Mouse (Mus musculus) hindbrain, embryonic 12.5 days (tissue): ENCODE measurements around the gene Zbtb8a. TPM values are rescaled to one million over a fixed set of nuclear protein-coding genes. Genes with fewer than 3 reads are reported as not detected.
"Not testable (repeated sequence)": the region's sequence is repeated elsewhere in the genome, so short reads cannot be mapped to it uniquely, and the experiment has no call there.

Source experiments
- ATAC-seq: fragments of 200-750 bp; cut with Nextera tagmentation; 2 replicates; pipeline ENCODE4 v1.8.0; 2017; ENCODE audit warnings: moderate TSS enrichment; ENCODE audit not compliant: low FRiP score
- H3K27ac ChIP-seq: fragments of 300-500 bp; sonication (generic); 2 replicates; pipeline ENCODE4 v1.5.1; 2016; ENCODE audit warnings: mild to moderate bottlenecking
- H3K27me3 ChIP-seq: fragments of 300-500 bp; sonication (generic); 2 replicates; pipeline ENCODE4 v1.6.1; 2016; ENCODE audit warnings: mild to moderate bottlenecking
- H3K36me3 ChIP-seq: fragments of 300-500 bp; sonication (generic); 2 replicates; pipeline ENCODE4 v1.6.1; 2016; ENCODE audit warnings: mild to moderate bottlenecking
- H3K4me1 ChIP-seq: fragments of 300-500 bp; sonication (generic); 2 replicates; pipeline ENCODE4 v1.6.1; 2016
- H3K4me2 ChIP-seq: fragments of 300-500 bp; sonication (generic); replicated peaks from 2 replicates; pipeline ENCODE4 v1.6.1; 2016; ENCODE audit warnings: mild to moderate bottlenecking
- H3K4me3 ChIP-seq: fragments of 300-500 bp; sonication (generic); 2 replicates; pipeline ENCODE4 v1.5.1; 2016; ENCODE audit warnings: mild to moderate bottlenecking
- H3K9ac ChIP-seq: fragments of 300-500 bp; sonication (generic); 2 replicates; pipeline ENCODE4 v1.6.1; 2016; ENCODE audit warnings: mild to moderate bottlenecking, moderate library complexity
- H3K9me3 ChIP-seq: fragments of 300-500 bp; sonication (generic); replicated peaks from 2 replicates; pipeline ENCODE4 v1.6.1; 2016; ENCODE audit warnings: mild to moderate bottlenecking
- WGBS: fragments of 180-500 bp; shearing (Covaris S2); methylation state at CpG from one replicate; pipeline ENCODE4 v1.1.7; 2016; 5-methylcytosine and 5-hydroxymethylcytosine counted together
- polyA plus RNA-seq: library from polyadenylated mRNA; unstranded; fragments of >200 nt; fragmentation: Nextera tagmentation; extraction: Ambion mirVana; gene quantifications from 2 replicates; pipeline ENCODE4 v1.2.1, GENCODE M21; 2016

Gene Zbtb8a
- polyA plus RNA-seq, 1 experiment from 2014 or later = 17.7 TPM

- H3K9ac ChIP-seq = no peak overlapping the region
- H3K4me2 ChIP-seq = no peak overlapping the region
- no peak for ATAC-seq
- H3K36me3 ChIP-seq = no peaks in the 10 kb centered on the region
- H3K4me1 ChIP-seq = peaks cover 9% of the 10 kb centered on the region
- H3K27me3 ChIP-seq = peaks cover 9% of the 10 kb centered on the region
- H3K27ac ChIP-seq = no peak overlapping the region
- no peaks in the 10 kb centered on the region for H3K9me3 ChIP-seq
- WGBS = 45% methylated on average over 11 of the region's 11 CpGs
- H3K4me3 ChIP-seq = no peak overlapping the region
Observed at GRCm38 (mm10) chr4:129374219-129374755, 3.6 kb downstream of the Zbtb8a start.

GRCm38 (mm10) chr4:129373202-129373976, 4.5 kb downstream of the Zbtb8a start:
- H3K4me3 ChIP-seq = no peak overlapping the region
- ATAC-seq = no peak
- peaks cover 9% of the 10 kb centered on the region for H3K4me1 ChIP-seq
- peaks cover 2% of the 10 kb centered on the region; the same call in 1 of the 2 replicates for H3K27me3 ChIP-seq
- H3K27ac ChIP-seq = no peak overlapping the region
- no peak overlapping the region for H3K4me2 ChIP-seq
- H3K36me3 ChIP-seq = no peaks in the 10 kb centered on the region
- H3K9ac ChIP-seq = no peak overlapping the region
- no peaks in the 10 kb centered on the region for H3K9me3 ChIP-seq
- 50% methylated on average over 8 of the region's 8 CpGs for WGBS

- Histone ChIP-seq H3K4me1 (peaks cover 9% of the 10 kb centered on the region), H3K9ac (no peak overlapping the region), H3K9me3 (no peaks in the 10 kb centered on the region), H3K27ac (no peak overlapping the region), H3K4me2 (no peak overlapping the region), H3K36me3 (peaks cover 9% of the 10 kb centered on the region; the same call in 1 of the 2 replicates), H3K4me3 (no peak overlapping the region), H3K27me3 (peaks cover 2% of the 10 kb centered on the region; the same call in 1 of the 2 replicates)
- 89% methylated on average over 3 of the region's 3 CpGs for WGBS
- no peak for ATAC-seq
Observed at GRCm38 (mm10) chr4:129371391-129371790, 6.5 kb downstream of the Zbtb8a start.

- WGBS = 93% methylated on average over 5 of the region's 5 CpGs
Observed at GRCm38 (mm10) chr4:129365224-129365623, 12.7 kb downstream of the Zbtb8a start.

GRCm38 (mm10) chr4:129364379-129364778, 13.5 kb downstream of the Zbtb8a start:
- H3K4me1 ChIP-seq = no peaks in the 10 kb centered on the region
- no peak overlapping the region for H3K4me3 ChIP-seq
- H3K9me3 ChIP-seq = no peaks in the 10 kb centered on the region
- no peak overlapping the region for H3K4me2 ChIP-seq
- 89% methylated on average over 3 of the region's 3 CpGs for WGBS
- H3K27ac ChIP-seq = no peak overlapping the region
- no peak overlapping the region for H3K9ac ChIP-seq
- H3K27me3 ChIP-seq = no peaks in the 10 kb centered on the region
- ATAC-seq = no peak
- peaks cover 21% of the 10 kb centered on the region for H3K36me3 ChIP-seq

More at GRCm38 (mm10) chr4:129365224-129365623, 12.7 kb downstream of the Zbtb8a start:
- no peak overlapping the region for H3K27ac ChIP-seq
- H3K4me2 ChIP-seq = no peak overlapping the region
- H3K9ac ChIP-seq = no peak overlapping the region
- H3K4me3 ChIP-seq = no peak overlapping the region
- ATAC-seq = no peak
- no peaks in the 10 kb centered on the region for H3K27me3 ChIP-seq
- H3K9me3 ChIP-seq = no peaks in the 10 kb centered on the region
- peaks cover 12% of the 10 kb centered on the region for H3K36me3 ChIP-seq
- no peaks in the 10 kb centered on the region for H3K4me1 ChIP-seq

GRCm38 (mm10) chr4:129363463-129363862, 14.5 kb downstream of the Zbtb8a start:
- H3K27ac ChIP-seq = no peak overlapping the region
- peaks cover 21% of the 10 kb centered on the region for H3K36me3 ChIP-seq
- H3K9ac ChIP-seq = no peak overlapping the region
- H3K9me3 ChIP-seq = no peaks in the 10 kb centered on the region
- ATAC-seq = no peak
- no peak overlapping the region for H3K4me3 ChIP-seq
- no peaks in the 10 kb centered on the region for H3K27me3 ChIP-seq
- H3K4me1 ChIP-seq = no peaks in the 10 kb centered on the region
- no peak overlapping the region for H3K4me2 ChIP-seq
- whole genome bisulfite sequencing = 93% methylated on average over 9 of the region's 9 CpGs

- H3K4me1 ChIP-seq = no peaks in the 10 kb centered on the region
- no peaks in the 10 kb centered on the region for H3K27me3 ChIP-seq
- H3K36me3 ChIP-seq = peaks cover 28% of the 10 kb centered on the region
- H3K4me3 ChIP-seq = no peak overlapping the region
- no peak overlapping the region for H3K4me2 ChIP-seq
- ATAC-seq = no peak
- no peaks in the 10 kb centered on the region for H3K9me3 ChIP-seq
- WGBS = 84% methylated on average over 5 of the region's 5 CpGs
- no peak overlapping the region for H3K27ac ChIP-seq
- H3K9ac ChIP-seq = no peak overlapping the region
Observed at GRCm38 (mm10) chr4:129362771-129363170, 15.1 kb downstream of the Zbtb8a start.

GRCm38 (mm10) chr4:129362238-129362637, 15.7 kb downstream of the Zbtb8a start:
- H3K27ac ChIP-seq, H3K9ac ChIP-seq, H3K4me3 ChIP-seq, H3K4me1 ChIP-seq, H3K27me3 ChIP-seq, ATAC-seq, H3K4me2 ChIP-seq, H3K9me3 ChIP-seq: not testable (repeated sequence)
- 89% methylated on average over 3 of the region's 3 CpGs for WGBS
- peaks cover 29% of the 10 kb centered on the region for H3K36me3 ChIP-seq

GRCm38 (mm10) chr4:129357613-129358163, 20.2 kb downstream of the Zbtb8a start:
- WGBS = 94% methylated on average over 15 of the region's 15 CpGs

GRCm38 (mm10) chr4:129354236-129354635, 23.7 kb downstream of the Zbtb8a start:
- ATAC-seq = no peak
- WGBS = 88% methylated on average over 15 of the region's 15 CpGs
- H3K36me3 ChIP-seq = peaks cover 50% of the 10 kb centered on the region
- no peaks in the 10 kb centered on the region for H3K4me1 ChIP-seq
- H3K27ac ChIP-seq = no peak overlapping the region
- no peak overlapping the region for H3K4me3 ChIP-seq
- no peak overlapping the region for H3K9ac ChIP-seq
- no peaks in the 10 kb centered on the region for H3K27me3 ChIP-seq
- no peak overlapping the region for H3K4me2 ChIP-seq
- H3K9me3 ChIP-seq = no peaks in the 10 kb centered on the region

More at GRCm38 (mm10) chr4:129357613-129358163, 20.2 kb downstream of the Zbtb8a start:
- Histone ChIP-seq H3K4me2 (no peak overlapping the region), H3K9me3 (no peaks in the 10 kb centered on the region), H3K36me3 (peaks cover 54% of the 10 kb centered on the region), H3K9ac (no peak overlapping the region), H3K27me3 (no peaks in the 10 kb centered on the region), H3K4me3 (no peak overlapping the region), H3K27ac (no peak overlapping the region), H3K4me1 (no peaks in the 10 kb centered on the region)
- ATAC-seq = no peak

- H3K9me3 ChIP-seq = no peaks in the 10 kb centered on the region
- H3K4me3 ChIP-seq = no peak overlapping the region
- WGBS = 90% methylated on average over 12 of the region's 12 CpGs
- no peak overlapping the region for H3K9ac ChIP-seq
- H3K27ac ChIP-seq = no peak overlapping the region
- H3K4me1 ChIP-seq = no peaks in the 10 kb centered on the region
- H3K4me2 ChIP-seq = no peak overlapping the region
- peaks cover 47% of the 10 kb centered on the region for H3K36me3 ChIP-seq
- no peaks in the 10 kb centered on the region for H3K27me3 ChIP-seq
- no peak for ATAC-seq
Observed at GRCm38 (mm10) chr4:129353176-129353575, 24.7 kb downstream of the Zbtb8a start.

- no peak overlapping the region for H3K27ac ChIP-seq
- H3K9ac ChIP-seq = no peak overlapping the region
- WGBS = 79% methylated on average over 6 of the region's 6 CpGs
- no peak overlapping the region for H3K4me3 ChIP-seq
- no peaks in the 10 kb centered on the region for H3K27me3 ChIP-seq
- H3K9me3 ChIP-seq = no peaks in the 10 kb centered on the region
- no peak for ATAC-seq
- no peak overlapping the region for H3K4me2 ChIP-seq
- no peaks in the 10 kb centered on the region for H3K4me1 ChIP-seq
- H3K36me3 ChIP-seq = peaks cover 33% of the 10 kb centered on the region
Observed at GRCm38 (mm10) chr4:129351111-129351510, 26.8 kb downstream of the Zbtb8a start.
